8 mouse cellular contexts compared by ENCODE assay signal in genomic region chr1:133328896-133329637, GRCm38 (mm10). TPM values are rescaled to one million over a fixed set of nuclear protein-coding genes. Genes with fewer than 3 reads are reported as not detected.
A peak's percentile ranks its signal among the peaks of the same experiment; 100 is the strongest.
DNase-seq lines count a peak whose midpoint lies in the region; ATAC-seq lines count a peak whose summit lies in the region.

No protein-coding gene starts in this region.

- no peak for DNase-seq in kidney, adult 9 months
- no peak for DNase-seq in liver, embryonic 11.5 days (ENCODE audit: low spot score)
- DNase-seq in neural tube, embryonic 11.5 days (ENCODE audit: low spot score) = peak; percentile 19
- no peak for DNase-seq in cerebellum, postnatal 36 days
- no peak for DNase-seq in thymus, postnatal 0 days (ENCODE audit: low spot score)
- DNase-seq in cerebellum, adult 11-12 months = no peak

- peaks cover 33% of the 10 kb centered on the region; the same call in 1 of the 2 replicates for H3K27me3 ChIP-seq in kidney, embryonic 14.5 days (ENCODE audit: control insufficient read depth, insufficient read depth, low read length)
- peaks cover 11% of the 10 kb centered on the region; the same call in 1 of the 2 replicates for H3K27me3 ChIP-seq in forebrain, embryonic 13.5 days
- peaks cover 38% of the 10 kb centered on the region for H3K27me3 ChIP-seq in liver, embryonic 11.5 days (replicated peaks; ENCODE audit: control insufficient read depth, insufficient read depth, low read length)
- peaks cover 7% of the 10 kb centered on the region; the same call in 1 of the 2 replicates for H3K27me3 ChIP-seq in neural tube, embryonic 11.5 days (ENCODE audit: control insufficient read depth, insufficient read depth, low read length)

- 8% methylated on average over 34 of the region's 34 CpGs for WGBS in kidney, embryonic 14.5 days
- WGBS in forebrain, embryonic 13.5 days = 5% methylated on average over 34 of the region's 34 CpGs
- WGBS in liver, embryonic 11.5 days = 11% methylated on average over 34 of the region's 34 CpGs
- WGBS in neural tube, embryonic 11.5 days = 8% methylated on average over 34 of the region's 34 CpGs

- no peaks in the 10 kb centered on the region for H3K36me3 ChIP-seq in kidney, embryonic 14.5 days (ENCODE audit: control insufficient read depth, insufficient read depth, low read length)
- H3K36me3 ChIP-seq in forebrain, embryonic 13.5 days (ENCODE audit: poor library complexity, severe bottlenecking) = no peaks in the 10 kb centered on the region
- no peaks in the 10 kb centered on the region for H3K36me3 ChIP-seq in liver, embryonic 11.5 days (ENCODE audit: control insufficient read depth, insufficient read depth, low read length)
- H3K36me3 ChIP-seq in neural tube, embryonic 11.5 days (ENCODE audit: control insufficient read depth, insufficient read depth, low read length) = no peaks in the 10 kb centered on the region

- H3K4me1 ChIP-seq in kidney, embryonic 14.5 days (ENCODE audit: control insufficient read depth, insufficient read depth, low read length) = no peaks in the 10 kb centered on the region
- H3K4me1 ChIP-seq in forebrain, embryonic 13.5 days = peaks cover 28% of the 10 kb centered on the region
- no peaks in the 10 kb centered on the region for H3K4me1 ChIP-seq in liver, embryonic 11.5 days (replicated peaks; ENCODE audit: control insufficient read depth, insufficient read depth, low read length)
- H3K4me1 ChIP-seq in neural tube, embryonic 11.5 days (ENCODE audit: control insufficient read depth, insufficient read depth, low read length) = peaks cover 4% of the 10 kb centered on the region; the same call in 1 of the 2 replicates

- peak overlapping the region; percentile 47 for H3K9ac ChIP-seq in kidney, embryonic 14.5 days (ENCODE audit: low read depth, low read length)
- peak overlapping the region; percentile 51; the same call in 1 of the 2 replicates for H3K9ac ChIP-seq in forebrain, embryonic 13.5 days
- H3K9ac ChIP-seq in liver, embryonic 11.5 days (ENCODE audit: low read depth, low read length) = no peak overlapping the region
- peak overlapping the region; percentile 45; the same call in 1 of the 2 replicates for H3K9ac ChIP-seq in neural tube, embryonic 11.5 days (ENCODE audit: low read length)

- peak overlapping the region; percentile 24 for H3K4me3 ChIP-seq in kidney, embryonic 14.5 days (ENCODE audit: low read length)
- peak overlapping the region; percentile 31 for H3K4me3 ChIP-seq in forebrain, embryonic 13.5 days
- H3K4me3 ChIP-seq in liver, embryonic 11.5 days (ENCODE audit: low read depth, low read length) = no peak overlapping the region
- H3K4me3 ChIP-seq in neural tube, embryonic 11.5 days (ENCODE audit: low read depth, low read length) = peak overlapping the region; percentile 24

- H3K9me3 ChIP-seq in kidney, embryonic 14.5 days (ENCODE audit: control insufficient read depth, low read length) = no peaks in the 10 kb centered on the region
- H3K9me3 ChIP-seq in forebrain, embryonic 13.5 days (replicated peaks) = no peaks in the 10 kb centered on the region
- H3K9me3 ChIP-seq in liver, embryonic 11.5 days (ENCODE audit: control insufficient read depth, low read length) = no peaks in the 10 kb centered on the region
- no peaks in the 10 kb centered on the region for H3K9me3 ChIP-seq in neural tube, embryonic 11.5 days (ENCODE audit: control insufficient read depth, low read length)

- H3K27ac ChIP-seq in kidney, embryonic 14.5 days (ENCODE audit: low read depth, low read length) = no peak overlapping the region
- H3K27ac ChIP-seq in forebrain, embryonic 13.5 days = no peak overlapping the region
- H3K27ac ChIP-seq in liver, embryonic 11.5 days (ENCODE audit: low read depth, low read length) = no peak overlapping the region
- H3K27ac ChIP-seq in neural tube, embryonic 11.5 days (ENCODE audit: low read depth, low read length) = no peak overlapping the region

- peak overlapping the region; percentile 50 for H3K4me2 ChIP-seq in kidney, embryonic 14.5 days (replicated peaks; ENCODE audit: low read depth, low read length)
- peak overlapping the region; percentile 59 for H3K4me2 ChIP-seq in forebrain, embryonic 13.5 days
- peak overlapping the region; percentile 57 for H3K4me2 ChIP-seq in liver, embryonic 11.5 days
- peak overlapping the region; percentile 56 for H3K4me2 ChIP-seq in neural tube, embryonic 11.5 days (ENCODE audit: low read depth)

- no peak for ATAC-seq in kidney, embryonic 14.5 days (ENCODE audit: low FRiP score, low TSS enrichment)
- ATAC-seq in forebrain, embryonic 13.5 days = no peak; the same call in 1 of the 2 replicates
- no peak for ATAC-seq in liver, embryonic 11.5 days (replicated peaks; ENCODE audit: low FRiP score)
- no peak for ATAC-seq in neural tube, embryonic 11.5 days (ENCODE audit: insufficient read depth, low FRiP score, low TSS enrichment)

RNA-seq across cellular contexts. Expression of gene Kiss1, which starts 7.4 kb away (rescaled TPM):
- polyA plus RNA-seq in kidney, embryonic 14.5 days (2014; fragmentation: Nextera tagmentation; extraction: Ambion mirVana) = not detected in 2 replicates
- not detected in 2 replicates for polyA plus RNA-seq in forebrain, embryonic 13.5 days (2015; fragmentation: Nextera tagmentation; extraction: Ambion mirVana)
- polyA plus RNA-seq in liver, embryonic 11.5 days (2014; fragmentation: Nextera tagmentation; extraction: Ambion mirVana) = not detected in 2 replicates
- not detected in 2 replicates for polyA plus RNA-seq in neural tube, embryonic 11.5 days (2014; fragmentation: Nextera tagmentation; extraction: Ambion mirVana)
- 0.39 TPM in 1 of 2 replicates, not detected in the other for polyA plus RNA-seq in thymus, postnatal 0 days (2015; fragmentation: Nextera tagmentation; extraction: Ambion mirVana)

RNA-seq across cellular contexts. Expression of gene Golt1a, which starts 19.5 kb away (rescaled TPM):
- 2.6 and 6.1 TPM in 2 replicates for polyA plus RNA-seq in kidney, embryonic 14.5 days (2014; fragmentation: Nextera tagmentation; extraction: Ambion mirVana)
- not detected in 2 replicates for polyA plus RNA-seq in forebrain, embryonic 13.5 days (2015; fragmentation: Nextera tagmentation; extraction: Ambion mirVana)
- polyA plus RNA-seq in liver, embryonic 11.5 days (2014; fragmentation: Nextera tagmentation; extraction: Ambion mirVana) = 2.0 and 2.5 TPM in 2 replicates
- polyA plus RNA-seq in neural tube, embryonic 11.5 days (2014; fragmentation: Nextera tagmentation; extraction: Ambion mirVana) = not detected in 2 replicates
- polyA plus RNA-seq in thymus, postnatal 0 days (2015; fragmentation: Nextera tagmentation; extraction: Ambion mirVana) = not detected in 2 replicates

RNA-seq across cellular contexts. Expression of gene Ren1, which starts 21.2 kb away (rescaled TPM):
- 50.2 and 92.1 TPM in 2 replicates for polyA plus RNA-seq in kidney, embryonic 14.5 days (2014; fragmentation: Nextera tagmentation; extraction: Ambion mirVana)
- not detected in 2 replicates for polyA plus RNA-seq in forebrain, embryonic 13.5 days (2015; fragmentation: Nextera tagmentation; extraction: Ambion mirVana)
- 0.30 and 0.40 TPM in 2 replicates for polyA plus RNA-seq in liver, embryonic 11.5 days (2014; fragmentation: Nextera tagmentation; extraction: Ambion mirVana)
- not detected in 2 replicates for polyA plus RNA-seq in neural tube, embryonic 11.5 days (2014; fragmentation: Nextera tagmentation; extraction: Ambion mirVana)
- polyA plus RNA-seq in thymus, postnatal 0 days (2015; fragmentation: Nextera tagmentation; extraction: Ambion mirVana) = 0.59 and 0.91 TPM in 2 replicates

RNA-seq across cellular contexts. Expression of gene Etnk2, which starts 34.3 kb away (rescaled TPM):
- 1.7 and 2.0 TPM in 2 replicates for polyA plus RNA-seq in kidney, embryonic 14.5 days (2014; fragmentation: Nextera tagmentation; extraction: Ambion mirVana)
- polyA plus RNA-seq in forebrain, embryonic 13.5 days (2015; fragmentation: Nextera tagmentation; extraction: Ambion mirVana) = 2.9 TPM in 2 replicates
- polyA plus RNA-seq in liver, embryonic 11.5 days (2014; fragmentation: Nextera tagmentation; extraction: Ambion mirVana) = 4.5 and 5.8 TPM in 2 replicates
- polyA plus RNA-seq in neural tube, embryonic 11.5 days (2014; fragmentation: Nextera tagmentation; extraction: Ambion mirVana) = 1.9 and 3.0 TPM in 2 replicates
- 0.12 and 0.27 TPM in 2 replicates for polyA plus RNA-seq in thymus, postnatal 0 days (2015; fragmentation: Nextera tagmentation; extraction: Ambion mirVana)

Comparison
In these comparisons a context has a peak if more than half of its experiments do, and no peak if none do; other contexts are left out.
1. RNA of gene Ren1, which starts 21.2 kb away (polyA plus RNA-seq): 50.2 to 92.1 TPM in kidney, embryonic 14.5 days; 0.59 to 0.91 TPM in thymus, postnatal 0 days, 0.30 to 0.40 TPM in liver, embryonic 11.5 days, not detected in neural tube, embryonic 11.5 days and not detected in forebrain, embryonic 13.5 days; every median in the first group is over 10 times any median in the second.
2. Peak in every context shown above with its lines, with median percentiles within 50 percentile points of each other: H3K4me2 ChIP-seq.